Mouse (Mus musculus) heart, embryonic 12.5 days (tissue): Measurements from ENCODE around the gene Cd93. TPM values are rescaled to one million over a fixed set of nuclear protein-coding genes. Genes with fewer than 3 reads are reported as not detected.

Experiments
- ATAC-seq: fragments of 200-750 bp; cut with Nextera tagmentation; 2 replicates; pipeline ENCODE4 v1.8.0; 2017; ENCODE audit warnings: moderate TSS enrichment, moderate library complexity; ENCODE audit not compliant: insufficient number of reproducible peaks, low FRiP score
- H3K27ac ChIP-seq: fragments of 300-500 bp; sonication (generic); 2 replicates; pipeline ENCODE4 v1.5.1; 2016; ENCODE audit warnings: mild to moderate bottlenecking, moderate library complexity; ENCODE audit not compliant: poor library complexity, severe bottlenecking
- H3K27me3 ChIP-seq: fragments of 300-500 bp; sonication (generic); replicated peaks from 2 replicates; pipeline ENCODE4 v1.6.1; 2016; ENCODE audit warnings: mild to moderate bottlenecking, moderate library complexity
- H3K36me3 ChIP-seq: fragments of 300-500 bp; sonication (generic); 2 replicates; pipeline ENCODE4 v1.6.1; 2016; ENCODE audit warnings: mild to moderate bottlenecking, moderate library complexity
- H3K4me1 ChIP-seq: fragments of 300-500 bp; sonication (generic); replicated peaks from 2 replicates; pipeline ENCODE4 v1.6.1; 2016; ENCODE audit warnings: mild to moderate bottlenecking
- H3K4me2 ChIP-seq: fragments of 300-500 bp; sonication (generic); 2 replicates; pipeline ENCODE4 v1.6.1; 2016; ENCODE audit warnings: mild to moderate bottlenecking, moderate library complexity
- H3K4me3 ChIP-seq: fragments of 300-500 bp; sonication (generic); 2 replicates; pipeline ENCODE4 v1.5.1; 2016; ENCODE audit warnings: mild to moderate bottlenecking
- H3K9ac ChIP-seq: fragments of 300-500 bp; sonication (generic); 2 replicates; pipeline ENCODE4 v1.6.1; 2016; ENCODE audit warnings: mild to moderate bottlenecking, moderate library complexity
- H3K9me3 ChIP-seq: fragments of 300-500 bp; sonication (generic); replicated peaks from 2 replicates; pipeline ENCODE4 v1.6.1; 2016; ENCODE audit warnings: mild to moderate bottlenecking, moderate library complexity
- WGBS: fragments of 180-500 bp; shearing (Covaris S2); methylation state at CpG from one replicate; pipeline ENCODE4 v1.1.7; 2016; 5-methylcytosine and 5-hydroxymethylcytosine counted together
- polyA plus RNA-seq: library from polyadenylated mRNA; unstranded; fragments of >200 nt; fragmentation: Nextera tagmentation; extraction: Ambion mirVana; gene quantifications from 2 replicates; pipeline ENCODE4 v1.2.1, GENCODE M21; 2016

The Cd93 gene
- polyA plus RNA-seq, 1 experiment from 2014 or later = 27.3 TPM

- no peaks in the 10 kb centered on the region for H3K36me3 ChIP-seq
- H3K9ac ChIP-seq = no peak overlapping the region
- H3K4me1 ChIP-seq = no peaks in the 10 kb centered on the region
- H3K4me2 ChIP-seq = no peak overlapping the region
- H3K4me3 ChIP-seq = no peak overlapping the region
- H3K27ac ChIP-seq = no peak overlapping the region
- no peaks in the 10 kb centered on the region for H3K9me3 ChIP-seq
- no peak for ATAC-seq
- peaks cover 20% of the 10 kb centered on the region; the same call in 1 of the 2 replicates for H3K27me3 ChIP-seq
- 90% methylated on average over 2 of the region's 2 CpGs for WGBS
Observed at GRCm38 (mm10) chr2:148386927-148387326, 56.4 kb downstream of the Cd93 start.

Other genes starting within 250 kb of the Cd93 start
- 0.93 and 0.95 TPM in 2 replicates for gene Sstr4, start 48.2 kb downstream of the Cd93 start, polyA plus RNA-seq
- 13.0 and 14.1 TPM in 2 replicates for gene Thbd, start 35.4 kb downstream of the Cd93 start, polyA plus RNA-seq
- 53.5 and 59.7 TPM in 2 replicates for gene Nxt1, start 229.0 kb upstream of the Cd93 start, polyA plus RNA-seq
- 17.7 and 18.8 TPM in 2 replicates for gene Gzf1, start 237.5 kb upstream of the Cd93 start, polyA plus RNA-seq